Mouse (Mus musculus): Measurements from ENCODE around the gene Iqgap2. TPM values are rescaled to one million over a fixed set of nuclear protein-coding genes. Genes with fewer than 3 reads are reported as not detected.

The Iqgap2 gene
- total RNA-seq, 1 experiment from 2014 or later: 147 TPM

GRCm38 (mm10) chr13:95884455-95884854 is 7.3 kb downstream of the Iqgap2 start:
- no peak for DNase-seq

GRCm38 (mm10) chr13:95882001-95882400 is 9.7 kb downstream of the Iqgap2 start:
- no peak for DNase-seq

- DNase-seq: no peak
Measured at GRCm38 (mm10) chr13:95881427-95881826, 10.3 kb downstream of the Iqgap2 start.

DNA sequence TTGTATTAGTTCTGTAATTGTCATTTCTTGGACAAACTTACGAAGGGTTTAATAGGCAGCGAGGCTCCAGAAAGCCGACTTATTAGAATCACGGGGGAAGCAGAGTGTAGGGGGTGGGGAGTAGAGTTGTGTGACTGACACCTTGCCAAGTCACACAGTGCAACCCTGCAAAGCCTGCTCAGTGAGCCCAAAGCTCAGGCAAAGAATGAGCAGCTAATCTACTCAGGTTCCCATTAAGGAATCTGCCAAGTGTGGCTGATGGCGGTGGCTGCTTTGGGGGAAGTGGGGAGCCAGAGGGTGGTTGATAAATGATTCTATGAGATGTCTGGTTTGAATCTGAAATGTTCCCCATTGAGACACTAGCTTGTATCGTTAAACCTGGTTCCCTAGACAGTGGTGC is 11.1 kb downstream of the Iqgap2 start:
- no peak for DNase-seq

DNA sequence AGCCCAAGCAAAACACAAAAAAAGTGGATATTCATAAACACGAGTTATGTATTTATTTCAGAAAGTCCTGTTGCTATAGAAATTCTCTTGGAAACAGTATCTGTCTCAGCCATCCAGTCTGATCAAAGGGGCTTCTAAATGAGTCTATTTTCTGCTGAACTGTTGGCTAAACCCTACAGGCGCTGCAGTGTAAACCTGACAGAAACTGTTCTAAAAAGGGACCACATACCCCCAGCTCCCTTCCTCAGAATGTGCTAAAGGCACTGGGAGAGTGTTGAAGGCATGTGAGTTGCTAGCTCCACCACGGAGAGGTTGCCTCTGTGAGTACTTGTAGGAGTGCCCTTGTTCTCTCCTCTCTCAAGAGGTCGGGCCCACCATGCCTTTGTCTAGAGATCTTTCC is 19.7 kb downstream of the Iqgap2 start:
- no peak for DNase-seq

DNA sequence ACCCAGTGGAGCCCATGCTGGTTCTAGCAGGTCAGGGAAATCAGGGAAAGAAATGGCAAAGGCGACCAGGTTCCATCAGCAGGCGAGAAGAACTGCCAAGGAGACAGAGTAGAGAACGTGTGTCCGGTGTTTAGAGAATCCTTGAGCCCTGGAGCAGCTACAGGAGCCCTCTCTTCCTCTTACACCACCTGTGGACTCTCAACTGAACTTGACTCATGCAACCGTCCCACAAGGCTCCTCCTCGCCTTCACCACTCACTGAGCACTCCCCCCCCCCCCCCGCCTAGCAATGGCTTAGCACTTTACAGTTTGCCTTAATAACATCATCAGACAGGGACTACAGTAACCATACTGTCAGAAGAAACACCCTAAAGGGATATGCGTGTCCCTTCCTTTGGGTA is 21.1 kb downstream of the Iqgap2 start:
- DNase-seq: no peak

GRCm38 (mm10) chr13:95868896-95869540 is 22.7 kb downstream of the Iqgap2 start:
- DNase-seq: no peak

- DNase-seq: no peak
Measured at GRCm38 (mm10) chr13:95862201-95862600, 29.5 kb downstream of the Iqgap2 start.

GRCm38 (mm10) chr13:95859271-95859670 is 32.5 kb downstream of the Iqgap2 start:
- no peak for DNase-seq

GRCm38 (mm10) chr13:95858866-95859265 is 32.9 kb downstream of the Iqgap2 start:
- no peak for DNase-seq

DNA sequence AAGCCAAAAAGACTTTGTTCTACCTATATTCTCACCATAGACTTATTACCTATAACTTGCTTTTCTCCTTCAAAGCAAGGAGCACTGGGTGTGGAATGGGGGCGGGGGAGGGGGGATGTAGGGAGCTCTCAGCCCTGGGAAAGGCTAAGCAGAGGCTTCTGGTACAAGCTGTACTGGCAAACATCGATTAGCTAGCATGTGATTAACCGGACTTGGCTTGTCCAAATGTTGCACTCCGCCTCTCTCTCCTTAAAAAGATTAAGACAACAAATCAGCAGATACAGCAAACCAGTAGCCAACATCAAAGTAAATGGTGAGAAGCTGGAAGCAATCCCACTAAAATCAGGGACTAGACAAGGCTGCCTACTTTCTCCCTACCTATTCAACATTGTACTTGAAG is 36.2 kb downstream of the Iqgap2 start:
- no peak for DNase-seq

DNA sequence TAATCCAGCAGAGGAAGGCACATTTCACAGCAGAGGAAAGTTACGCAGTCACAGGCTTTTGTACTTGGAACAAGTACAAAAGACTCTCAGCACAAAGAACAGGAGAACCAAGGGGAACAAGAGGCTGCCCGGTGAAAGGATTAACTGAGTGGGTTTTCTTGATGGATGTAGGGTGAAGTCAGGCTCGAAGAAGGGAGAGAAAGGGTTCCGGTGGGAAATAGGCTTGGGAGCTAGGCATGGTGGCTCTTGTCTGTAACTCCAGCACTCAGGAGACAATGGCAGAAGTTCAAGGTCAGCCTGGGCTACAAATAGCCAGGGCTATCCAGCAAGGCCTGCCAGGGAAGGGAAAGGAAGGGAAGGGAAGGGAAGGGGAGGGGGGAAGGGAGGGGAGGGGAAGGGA is 40.1 kb downstream of the Iqgap2 start:
- no peak for DNase-seq

GRCm38 (mm10) chr13:95850451-95850850 is 41.3 kb downstream of the Iqgap2 start:
- no peak for DNase-seq

GRCm38 (mm10) chr13:95849501-95850007 is 42.2 kb downstream of the Iqgap2 start:
- DNase-seq: peak; percentile 22

- no peak for DNase-seq
Measured at GRCm38 (mm10) chr13:95846364-95846763, 45.4 kb downstream of the Iqgap2 start.

- DNase-seq: no peak
Measured at GRCm38 (mm10) chr13:95844950-95845349, 46.8 kb downstream of the Iqgap2 start.

DNA sequence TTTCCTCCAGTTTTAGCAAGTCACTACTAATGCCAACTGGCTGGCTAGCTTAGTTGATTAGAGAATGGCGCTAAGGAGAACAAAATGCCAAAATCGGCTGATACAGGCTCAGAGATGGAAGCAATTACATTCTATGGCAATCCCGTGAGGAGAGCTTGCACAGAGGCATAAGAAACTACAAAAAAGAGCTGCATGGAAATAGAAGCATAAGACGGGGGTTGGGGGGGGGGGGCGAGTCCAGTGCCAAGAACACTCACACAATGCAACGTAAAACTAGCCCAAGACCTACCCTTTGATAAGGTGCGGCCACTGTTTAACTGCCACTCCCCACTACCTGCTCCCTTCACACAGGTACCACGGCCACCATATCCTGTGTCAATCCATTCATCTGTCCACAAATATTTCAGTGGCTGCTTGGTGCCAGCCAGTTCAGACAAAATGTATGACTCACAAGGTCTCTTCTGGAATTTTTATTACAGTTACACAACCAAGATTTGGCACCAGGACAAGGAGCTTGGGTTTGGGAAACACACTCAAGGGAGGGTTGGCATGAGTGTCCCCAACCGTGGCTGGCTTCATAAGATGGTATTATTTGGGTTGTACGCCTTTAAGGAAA is 48.2 kb downstream of the Iqgap2 start:
- peak; percentile 66 for DNase-seq

- DNase-seq: no peak
Measured at GRCm38 (mm10) chr13:95842803-95843202, 48.9 kb downstream of the Iqgap2 start.

GRCm38 (mm10) chr13:95841946-95842345 is 49.8 kb downstream of the Iqgap2 start:
- no peak for DNase-seq

GRCm38 (mm10) chr13:95836944-95837343 is 54.8 kb downstream of the Iqgap2 start:
- no peak for DNase-seq

DNA sequence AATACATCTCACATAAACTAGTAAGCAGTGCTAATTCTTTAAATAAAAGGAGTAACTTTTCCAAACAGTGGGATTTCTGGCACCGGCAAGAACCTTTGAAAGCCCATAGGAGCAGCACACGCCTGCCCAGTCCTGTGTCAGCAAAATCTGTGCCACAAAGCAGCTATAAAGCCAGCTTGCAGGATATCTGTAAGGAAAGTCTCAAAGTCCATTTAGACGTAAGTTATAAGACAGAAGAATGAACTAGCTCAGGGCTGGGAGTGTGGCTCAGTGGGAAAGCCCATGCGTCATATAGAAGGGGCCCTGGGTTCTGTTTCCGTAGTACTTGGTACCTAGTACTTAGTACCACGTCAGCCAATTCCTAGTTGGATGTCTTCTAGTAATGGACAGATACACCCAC is 58.2 kb downstream of the Iqgap2 start:
- DNase-seq: no peak

DNA sequence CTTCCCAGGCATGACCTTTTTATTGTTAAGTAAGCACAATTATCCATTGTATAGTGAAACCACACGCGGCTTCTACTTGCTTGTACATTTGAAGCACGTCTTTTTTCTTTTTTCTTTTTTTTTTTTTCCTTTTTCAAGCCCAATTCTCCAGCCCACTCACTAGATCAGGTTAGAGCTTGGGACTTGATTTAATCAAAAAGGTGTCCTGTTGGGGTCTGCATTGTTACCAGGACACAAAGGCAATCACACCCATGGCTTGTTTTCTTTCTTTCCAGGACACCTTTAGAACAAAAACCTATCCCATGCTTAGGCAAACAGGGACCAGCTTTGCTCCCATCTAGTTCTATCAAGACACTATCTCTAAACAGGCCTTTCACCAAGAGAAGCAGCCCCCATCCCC is 59.0 kb downstream of the Iqgap2 start:
- no peak for DNase-seq

DNA sequence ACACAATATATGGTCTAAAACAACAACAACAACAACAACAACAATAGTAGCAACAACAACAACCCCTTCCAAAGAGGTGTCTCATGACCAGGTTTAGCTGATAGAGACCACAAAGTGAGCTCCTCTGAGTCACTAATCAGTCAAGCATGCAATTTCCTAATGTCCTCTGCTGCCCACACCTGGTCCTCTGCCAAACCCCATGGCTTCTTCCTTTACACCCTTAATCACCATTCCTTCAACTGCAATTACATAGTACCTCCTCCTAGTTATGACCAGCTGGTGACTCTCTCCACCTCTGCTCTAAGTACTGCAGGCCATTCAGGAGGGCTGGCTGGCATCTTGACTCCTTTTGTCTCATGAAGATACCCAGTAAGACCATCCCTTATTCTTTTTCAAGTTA is 60.0 kb downstream of the Iqgap2 start:
- DNase-seq: peak; percentile 25

Measured in adrenal gland, postnatal 25 days (tissue).